Mouse (Mus musculus) embryonic fibroblast, embryonic 13.5 days (primary cell): Measurements from ENCODE around the gene 1500015O10Rik. TPM values are rescaled to one million over a fixed set of nuclear protein-coding genes. Genes with fewer than 3 reads are reported as not detected.

Source experiments
- H3K27ac ChIP-seq: 2 replicates; pipeline ENCODE4 v1.5.1; 2012; ENCODE audit warnings: low read length, control low read depth, inconsistent platforms; ENCODE audit not compliant: insufficient read depth
- H3K4me1 ChIP-seq: 2 replicates; pipeline ENCODE4 v1.6.1; 2011; ENCODE audit warnings: low read length; ENCODE audit not compliant: control insufficient read depth, insufficient read depth
- H3K4me3 ChIP-seq: 2 replicates; pipeline ENCODE4 v1.5.1; 2011; ENCODE audit warnings: mild to moderate bottlenecking, control low read depth, low read length; ENCODE audit not compliant: insufficient read depth
- CTCF ChIP-seq: IDR thresholded peaks from 2 replicates; pipeline ENCODE4 v1.5.1; 2011; ENCODE audit warnings: mild to moderate bottlenecking, control low read depth, low read length, moderate library complexity, borderline replicate concordance; ENCODE audit not compliant: insufficient read depth
- POLR2A ChIP-seq: IDR thresholded peaks from 2 replicates; pipeline ENCODE4 v1.6.1; 2011; ENCODE audit warnings: low read depth, mild to moderate bottlenecking, control low read depth, low read length, moderate library complexity
- polyA plus RNA-seq: library from polyadenylated mRNA; stranded (reverse); fragments of >200 nt; gene quantifications from 2 replicates; pipeline ENCODE4 v1.2.4, GENCODE M21; 2011; ENCODE audit warnings: low read depth; ENCODE audit not compliant: missing spikeins, insufficient read length

Gene 1500015O10Rik
- polyA plus RNA-seq, 1 experiment = 42.8 TPM

GRCm38 (mm10) chr1:43789765-43790164 is 59.4 kb downstream of the 1500015O10Rik start:
- no peaks in the 10 kb centered on the region for H3K4me1 ChIP-seq
- H3K27ac ChIP-seq = no peak overlapping the region
- H3K4me3 ChIP-seq = no peak overlapping the region
- TF ChIP-seq POLR2A (no peak), CTCF (no peak)

Other genes with a start within 250 kb of the 1500015O10Rik start
- gene Uxs1, start 97.2 kb downstream of the 1500015O10Rik start, polyA plus RNA-seq = 42.6 and 44.2 TPM in 2 replicates
- 80.4 and 87.1 TPM in 2 replicates for gene Tpp2, start 203.0 kb downstream of the 1500015O10Rik start, polyA plus RNA-seq